Mouse (Mus musculus): ENCODE results near the gene Adgre5. TPM values are rescaled to one million over a fixed set of nuclear protein-coding genes. Genes with fewer than 3 reads are reported as not detected.
A peak's percentile ranks its signal among the peaks of the same experiment; 100 is the strongest.

Adgre5 gene
- polyA plus RNA-seq, 1 experiment: 79.2 TPM

DNA sequence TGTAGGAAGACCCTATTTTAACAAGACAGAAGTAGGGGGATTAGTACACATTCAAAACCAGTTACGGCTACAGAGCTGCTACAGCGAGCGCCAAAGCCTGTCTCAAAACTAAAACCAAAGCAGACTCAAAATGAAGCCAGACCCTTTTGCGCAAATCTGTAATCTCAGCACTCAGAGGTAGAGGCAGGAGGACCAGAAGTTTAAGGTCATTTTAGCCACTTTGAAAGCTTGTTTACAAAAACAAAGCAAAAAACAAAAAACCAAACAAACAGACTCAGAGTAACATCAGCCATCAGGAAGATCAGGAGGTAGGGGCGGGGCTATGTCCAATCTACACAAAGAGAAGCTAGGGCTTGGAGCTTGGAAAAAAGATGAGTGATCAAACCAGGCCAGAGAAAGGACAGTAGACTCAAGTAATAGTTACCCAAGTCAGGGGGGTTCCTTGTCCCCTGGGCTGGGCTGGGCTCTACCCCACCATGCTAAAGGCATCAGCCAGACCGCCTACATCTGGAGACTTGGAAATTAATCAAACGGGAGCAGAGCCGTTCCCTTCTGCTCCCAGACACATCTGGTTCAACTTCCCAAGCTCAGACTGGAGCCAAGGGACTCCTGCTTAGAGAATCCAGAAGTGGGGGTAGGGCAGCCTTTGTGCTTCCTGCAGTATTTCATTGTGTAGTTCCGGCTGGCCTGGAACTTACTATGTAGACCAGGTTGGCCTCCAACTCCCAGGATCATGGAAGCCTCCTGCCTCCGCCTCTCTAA is 2.0 kb downstream of the Adgre5 start:
- peaks cover 12% of the 10 kb centered on the region for H3K4me1 ChIP-seq (ENCODE audit: control insufficient read depth, insufficient read depth, low read length)
- TF ChIP-seq CTCF (IDR thresholded peaks at IDR 0.05; ENCODE audit: control insufficient read depth, insufficient read depth, low read length) (no peak), POLR2A (IDR thresholded peaks at IDR 0.05; ENCODE audit: borderline replicate concordance, control insufficient read depth, low read depth, low read length) (no peak)
- peak overlapping the region; percentile 98 for H3K4me3 ChIP-seq (replicated peaks; ENCODE audit: control insufficient read depth, low read depth, low read length)
- WGBS: 63% methylated on average over 10 of the region's 10 CpGs
- H3K27ac ChIP-seq (ENCODE audit: control insufficient read depth, insufficient read depth, low read depth, low read length, poor library complexity): peak overlapping the region; percentile 98

GRCm38 (mm10) chr8:83737852-83738562 is 3.1 kb downstream of the Adgre5 start:
- WGBS: 23% methylated on average over 4 of the region's 4 CpGs
- peak overlapping the region; percentile 59 for H3K4me3 ChIP-seq (replicated peaks; ENCODE audit: control insufficient read depth, low read depth, low read length)
- peak overlapping the region; percentile 44 for H3K27ac ChIP-seq (ENCODE audit: control insufficient read depth, insufficient read depth, low read depth, low read length, poor library complexity)
- TF ChIP-seq POLR2A (IDR thresholded peaks at IDR 0.05; ENCODE audit: borderline replicate concordance, control insufficient read depth, low read depth, low read length): no peak
- no peak for TF ChIP-seq CTCF (IDR thresholded peaks at IDR 0.05; ENCODE audit: control insufficient read depth, insufficient read depth, low read length)
- H3K4me1 ChIP-seq (ENCODE audit: control insufficient read depth, insufficient read depth, low read length): peaks cover 13% of the 10 kb centered on the region

- H3K27ac ChIP-seq (ENCODE audit: control insufficient read depth, insufficient read depth, low read depth, low read length, poor library complexity): peak overlapping the region; percentile 31
- WGBS: 87% methylated on average over 4 of the region's 4 CpGs
- TF ChIP-seq CTCF (IDR thresholded peaks at IDR 0.05; ENCODE audit: control insufficient read depth, insufficient read depth, low read length) (peak; percentile 22; the same call in 1 of the 2 replicates), POLR2A (IDR thresholded peaks at IDR 0.05; ENCODE audit: borderline replicate concordance, control insufficient read depth, low read depth, low read length) (no peak)
- H3K4me1 ChIP-seq (ENCODE audit: control insufficient read depth, insufficient read depth, low read length): peaks cover 10% of the 10 kb centered on the region
- H3K4me3 ChIP-seq (replicated peaks; ENCODE audit: control insufficient read depth, low read depth, low read length): no peak overlapping the region
Measured at GRCm38 (mm10) chr8:83737346-83737745, 3.8 kb downstream of the Adgre5 start.

DNA sequence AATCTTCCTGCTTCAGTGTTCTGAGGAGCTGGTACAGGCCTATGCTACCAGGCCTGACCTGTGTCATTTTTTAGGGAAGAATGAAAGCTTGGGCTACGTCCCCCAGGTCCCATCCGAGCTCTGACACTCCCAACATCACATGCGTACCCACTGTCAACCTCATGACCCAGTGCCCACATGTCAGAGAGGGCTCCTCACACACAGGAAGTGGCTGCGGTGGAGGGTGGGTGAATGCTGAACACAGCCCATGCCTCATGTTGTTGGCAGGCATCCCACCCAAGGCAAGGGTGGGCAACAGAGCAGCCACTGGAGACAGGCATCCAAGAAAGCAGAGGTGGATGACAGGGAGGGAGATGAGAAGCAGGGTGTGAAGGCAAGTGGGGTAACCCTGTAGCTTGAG is 4.4 kb downstream of the Adgre5 start:
- peaks cover 10% of the 10 kb centered on the region for H3K4me1 ChIP-seq (ENCODE audit: control insufficient read depth, insufficient read depth, low read length)
- 24% methylated on average over 4 of the region's 4 CpGs for WGBS
- peak overlapping the region; percentile 31; the same call in 1 of the 2 replicates for H3K27ac ChIP-seq (ENCODE audit: control insufficient read depth, insufficient read depth, low read depth, low read length, poor library complexity)
- H3K4me3 ChIP-seq (replicated peaks; ENCODE audit: control insufficient read depth, low read depth, low read length): peak overlapping the region; percentile 8
- TF ChIP-seq POLR2A (IDR thresholded peaks at IDR 0.05; ENCODE audit: borderline replicate concordance, control insufficient read depth, low read depth, low read length): no peak
- no peak for TF ChIP-seq CTCF (IDR thresholded peaks at IDR 0.05; ENCODE audit: control insufficient read depth, insufficient read depth, low read length)

DNA sequence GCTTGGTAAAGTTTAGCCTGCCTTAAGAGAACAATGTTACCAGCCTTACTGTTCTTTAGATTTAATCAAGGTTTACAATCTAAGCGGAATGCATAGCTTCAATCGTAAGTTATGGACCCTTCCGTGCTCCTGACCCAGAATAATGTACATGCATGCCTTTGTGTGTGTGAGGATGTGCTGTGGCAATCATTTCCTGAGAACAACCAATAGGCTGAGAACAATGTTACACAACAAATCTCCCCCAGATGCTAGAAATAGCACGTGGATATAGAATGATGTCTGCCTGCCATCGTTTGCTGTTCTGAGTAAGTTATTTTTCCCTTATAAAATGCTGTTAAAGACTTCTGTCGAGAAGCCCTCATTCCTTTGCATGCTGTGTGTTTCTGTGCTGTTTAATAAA is 8.2 kb downstream of the Adgre5 start:
- Histone ChIP-seq H3K27ac (ENCODE audit: control insufficient read depth, insufficient read depth, low read depth, low read length, poor library complexity) (no peak overlapping the region), H3K4me3 (replicated peaks; ENCODE audit: control insufficient read depth, low read depth, low read length) (no peak overlapping the region), H3K4me1 (ENCODE audit: control insufficient read depth, insufficient read depth, low read length) (peaks cover 8% of the 10 kb centered on the region)
- 42% methylated on average over 6 of the region's 6 CpGs for WGBS
- TF ChIP-seq POLR2A (IDR thresholded peaks at IDR 0.05; ENCODE audit: borderline replicate concordance, control insufficient read depth, low read depth, low read length): no peak
- TF ChIP-seq CTCF (IDR thresholded peaks at IDR 0.05; ENCODE audit: control insufficient read depth, insufficient read depth, low read length): no peak

- Histone ChIP-seq H3K4me1 (ENCODE audit: control insufficient read depth, insufficient read depth, low read length) (peaks cover 5% of the 10 kb centered on the region), H3K27ac (ENCODE audit: control insufficient read depth, insufficient read depth, low read depth, low read length, poor library complexity) (no peak overlapping the region), H3K4me3 (replicated peaks; ENCODE audit: control insufficient read depth, low read depth, low read length) (no peak overlapping the region)
- WGBS: 85% methylated on average over 5 of the region's 5 CpGs
- no peak for TF ChIP-seq POLR2A (IDR thresholded peaks at IDR 0.05; ENCODE audit: borderline replicate concordance, control insufficient read depth, low read depth, low read length)
- TF ChIP-seq CTCF (IDR thresholded peaks at IDR 0.05; ENCODE audit: control insufficient read depth, insufficient read depth, low read length): no peak
Measured at GRCm38 (mm10) chr8:83731906-83732305, 9.2 kb downstream of the Adgre5 start.

GRCm38 (mm10) chr8:83729009-83729807 is 11.9 kb downstream of the Adgre5 start:
- Histone ChIP-seq H3K27ac (ENCODE audit: control insufficient read depth, insufficient read depth, low read depth, low read length, poor library complexity) (no peak overlapping the region), H3K4me3 (replicated peaks; ENCODE audit: control insufficient read depth, low read depth, low read length) (no peak overlapping the region), H3K4me1 (ENCODE audit: control insufficient read depth, insufficient read depth, low read length) (peaks cover 2% of the 10 kb centered on the region; the same call in 1 of the 2 replicates)
- 83% methylated on average over 11 of the region's 11 CpGs for WGBS
- TF ChIP-seq POLR2A (IDR thresholded peaks at IDR 0.05; ENCODE audit: borderline replicate concordance, control insufficient read depth, low read depth, low read length) (no peak), CTCF (IDR thresholded peaks at IDR 0.05; ENCODE audit: control insufficient read depth, insufficient read depth, low read length) (peak; percentile 63; the same call in 1 of the 2 replicates)

Measured in bone marrow, adult 2 months (tissue).